Mouse (Mus musculus): ENCODE data around the gene Zfp827.

- TF ChIP-seq CTCF (IDR thresholded peaks at IDR 0.05; ENCODE audit: extremely low read depth, insufficient read depth, insufficient read length, insufficient replicate concordance) (no peak), POLR2A (IDR thresholded peaks at IDR 0.05; ENCODE audit: low read depth, low read length) (no peak)
Observed at GRCm38 (mm10) chr8:79148799-79149198, 120.6 kb downstream of the Zfp827 start.
